In the genomic region with DNA sequence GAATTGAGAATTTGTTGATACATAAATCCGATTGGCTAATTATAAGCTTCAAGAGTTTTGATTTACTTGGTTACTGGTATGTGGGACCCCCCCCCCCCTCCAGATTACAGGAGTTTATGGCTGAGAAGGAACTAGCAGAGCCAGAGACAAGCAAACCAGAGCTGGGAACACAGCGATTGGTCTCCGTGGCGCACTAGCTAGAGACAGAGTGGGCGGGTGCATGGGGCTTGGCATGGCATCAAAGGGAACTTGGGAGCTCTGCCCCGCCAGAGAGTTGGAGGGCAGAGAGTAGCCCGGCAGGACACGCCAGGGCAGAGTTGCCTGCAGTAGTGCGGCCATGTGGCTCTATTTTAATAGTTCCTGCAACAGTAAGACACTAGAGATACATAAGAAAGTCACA, we compare ENCODE assay signal across 8 mouse cellular contexts. TPM values are rescaled to one million over a fixed set of nuclear protein-coding genes. Genes with fewer than 3 reads are reported as not detected.
A peak's percentile ranks its signal among the peaks of the same experiment; 100 is the strongest.
DNase-seq lines count a peak whose midpoint lies in the region; ATAC-seq and TF ChIP-seq lines count a peak whose summit lies in the region.
"Had no signal": no experiment of that assay in that cellular context is flagged by ENCODE, and none has a peak within 500 bp of the region (broad histone marks: within the 10 kb centered on the region; RNA-seq: fewer than 3 reads in every experiment).

No protein-coding gene starts in this region.

- H3K36me3 ChIP-seq in midbrain, postnatal 0 days (ENCODE audit: insufficient read depth, low read length), result peaks cover 18% of the 10 kb centered on the region
- peaks cover 45% of the 10 kb centered on the region for H3K36me3 ChIP-seq in midbrain, embryonic 10.5 days
- peaks cover 24% of the 10 kb centered on the region for H3K36me3 ChIP-seq in heart, embryonic 15.5 days

- no peak for TF ChIP-seq CTCF in midbrain, postnatal 0 days (IDR thresholded peaks at IDR 0.05)

- H3K27ac ChIP-seq in midbrain, postnatal 0 days (ENCODE audit: low read depth, low read length), result no peak overlapping the region
- H3K27ac ChIP-seq in midbrain, embryonic 10.5 days (replicated peaks), result no peak overlapping the region
- H3K27ac ChIP-seq in heart, embryonic 15.5 days, result peak overlapping the region; percentile 17; the same call in 1 of the 2 replicates
- H3K27ac ChIP-seq: limb, embryonic 12.5 days had no signal

- no peaks in the 10 kb centered on the region for H3K9me3 ChIP-seq in midbrain, postnatal 0 days (ENCODE audit: low read length)
- H3K9me3 ChIP-seq in midbrain, embryonic 10.5 days (replicated peaks), result no peaks in the 10 kb centered on the region
- H3K9me3 ChIP-seq in heart, embryonic 15.5 days (replicated peaks), result no peaks in the 10 kb centered on the region
- H3K9me3 ChIP-seq: limb, embryonic 12.5 days had no signal

- H3K4me3 ChIP-seq in midbrain, postnatal 0 days (ENCODE audit: low read depth, low read length), result no peak overlapping the region
- no peak overlapping the region for H3K4me3 ChIP-seq in midbrain, embryonic 10.5 days
- H3K4me3 ChIP-seq in heart, embryonic 15.5 days, result no peak overlapping the region
- H3K4me3 ChIP-seq: limb, embryonic 12.5 days had no signal

- DNase-seq in midbrain, postnatal 0 days (ENCODE audit: low spot score), result peak; percentile 85
- DNase-seq in midbrain, embryonic 10.5 days (ENCODE audit: low spot score), result no peak
- peak; percentile 50 for DNase-seq in cerebellum, adult 9-10 months
- DNase-seq in layer of hippocampus, postnatal 14 days (ENCODE audit: low spot score in 2 of 2), result peak; percentile 47 to 78
- DNase-seq in ovary, postnatal 36 days (ENCODE audit: low spot score), result peak; percentile 78
- no peak for DNase-seq in thymus, postnatal 10 days (ENCODE audit: low spot score in 2 of 2)

- ATAC-seq in midbrain, postnatal 0 days (ENCODE audit: low FRiP score), result no peak
- peak; percentile 59 for ATAC-seq in heart, embryonic 15.5 days (replicated peaks; ENCODE audit: insufficient number of reproducible peaks, insufficient read depth, low FRiP score, low read depth)

- H3K4me1 ChIP-seq in midbrain, postnatal 0 days (ENCODE audit: insufficient read depth, low read length), result no peaks in the 10 kb centered on the region
- peaks cover 26% of the 10 kb centered on the region for H3K4me1 ChIP-seq in midbrain, embryonic 10.5 days
- peaks cover 31% of the 10 kb centered on the region for H3K4me1 ChIP-seq in heart, embryonic 15.5 days (replicated peaks)

- 57% methylated on average over 9 of the region's 9 CpGs for WGBS in midbrain, postnatal 0 days
- WGBS in midbrain, embryonic 10.5 days, result 93% methylated on average over 9 of the region's 9 CpGs
- 41% methylated on average over 9 of the region's 9 CpGs for WGBS in heart, embryonic 15.5 days

- no peaks in the 10 kb centered on the region for H3K27me3 ChIP-seq in midbrain, postnatal 0 days (ENCODE audit: insufficient read depth, low read length)
- no peaks in the 10 kb centered on the region for H3K27me3 ChIP-seq in midbrain, embryonic 10.5 days (ENCODE audit: low read depth, poor library complexity, severe bottlenecking)
- no peaks in the 10 kb centered on the region for H3K27me3 ChIP-seq in heart, embryonic 15.5 days
- H3K27me3 ChIP-seq: limb, embryonic 12.5 days had no signal

- H3K4me2 ChIP-seq in midbrain, postnatal 0 days (ENCODE audit: low read depth, low read length, poor library complexity, severe bottlenecking), result no peak overlapping the region
- no peak overlapping the region for H3K4me2 ChIP-seq in heart, embryonic 15.5 days
- H3K4me2 ChIP-seq: limb, embryonic 12.5 days had no signal

- no peak overlapping the region for H3K9ac ChIP-seq in midbrain, postnatal 0 days (replicated peaks; ENCODE audit: low read length, poor library complexity, severe bottlenecking)
- H3K9ac ChIP-seq in heart, embryonic 15.5 days, result no peak overlapping the region
- H3K9ac ChIP-seq: limb, embryonic 12.5 days had no signal

RNA-seq across cellular contexts. Expression of gene Rnpep, which starts 3.2 kb away (rescaled TPM):
- 76.3 and 79.7 TPM in 2 replicates for total RNA-seq in midbrain, postnatal 0 days (2014; rRNA removed)
- 49.2 and 52.4 TPM in 2 replicates for polyA plus RNA-seq in midbrain, postnatal 0 days (2015; fragmentation: Nextera tagmentation; extraction: Ambion mirVana)
- 94.7 and 97.5 TPM in 2 replicates for polyA plus RNA-seq in midbrain, embryonic 10.5 days (2016; fragmentation: Nextera tagmentation; extraction: Ambion mirVana)
- 47.2 and 63.0 TPM in 2 replicates for polyA plus RNA-seq in heart, embryonic 15.5 days (2015; fragmentation: Nextera tagmentation; extraction: Ambion mirVana)
- 10 to 100 TPM; 52.5 to 57.8 TPM for total RNA-seq in layer of hippocampus, postnatal 14 days (2021)

RNA-seq across cellular contexts. Expression of gene Elf3, which starts 22.3 kb away (rescaled TPM):
- total RNA-seq in midbrain, postnatal 0 days (2014; rRNA removed), result 0.14 and 0.77 TPM in 2 replicates
- 0.36 and 0.60 TPM in 2 replicates for polyA plus RNA-seq in midbrain, postnatal 0 days (2015; fragmentation: Nextera tagmentation; extraction: Ambion mirVana)
- 0.77 and 1.6 TPM in 2 replicates for polyA plus RNA-seq in midbrain, embryonic 10.5 days (2016; fragmentation: Nextera tagmentation; extraction: Ambion mirVana)
- 1.4 and 2.6 TPM in 2 replicates for polyA plus RNA-seq in heart, embryonic 15.5 days (2015; fragmentation: Nextera tagmentation; extraction: Ambion mirVana)
- total RNA-seq in layer of hippocampus, postnatal 14 days (2021), result not detected

RNA-seq across cellular contexts. Expression of gene Timm17a, which starts 32.9 kb away (rescaled TPM):
- total RNA-seq in midbrain, postnatal 0 days (2014; rRNA removed), result 19.0 and 34.4 TPM in 2 replicates
- 165 and 166 TPM in 2 replicates for polyA plus RNA-seq in midbrain, postnatal 0 days (2015; fragmentation: Nextera tagmentation; extraction: Ambion mirVana)
- 192 and 200 TPM in 2 replicates for polyA plus RNA-seq in midbrain, embryonic 10.5 days (2016; fragmentation: Nextera tagmentation; extraction: Ambion mirVana)
- 287 and 387 TPM in 2 replicates for polyA plus RNA-seq in heart, embryonic 15.5 days (2015; fragmentation: Nextera tagmentation; extraction: Ambion mirVana)
- 100 to 1,000 TPM; 169 to 172 TPM for total RNA-seq in layer of hippocampus, postnatal 14 days (2021)

RNA-seq across cellular contexts. Expression of gene Lmod1, which starts 44.0 kb away (rescaled TPM):
- total RNA-seq in midbrain, postnatal 0 days (2014; rRNA removed), result 0.16 TPM in 1 of 2 replicates, not detected in the other
- polyA plus RNA-seq in midbrain, postnatal 0 days (2015; fragmentation: Nextera tagmentation; extraction: Ambion mirVana), result 0.26 and 0.35 TPM in 2 replicates
- 0.46 and 0.62 TPM in 2 replicates for polyA plus RNA-seq in midbrain, embryonic 10.5 days (2016; fragmentation: Nextera tagmentation; extraction: Ambion mirVana)
- polyA plus RNA-seq in heart, embryonic 15.5 days (2015; fragmentation: Nextera tagmentation; extraction: Ambion mirVana), result 2.0 and 3.6 TPM in 2 replicates
- total RNA-seq in layer of hippocampus, postnatal 14 days (2021), result under 1 TPM; 0.50 to 0.53 TPM

Comparison
In these comparisons a context has a peak if more than half of its experiments do, and no peak if none do; other contexts are left out.
1. DNase-seq: peak in midbrain, postnatal 0 days (single experiment), cerebellum, adult 9-10 months (single experiment), layer of hippocampus, postnatal 14 days (2 of 2) and ovary, postnatal 36 days (single experiment); none in midbrain, embryonic 10.5 days (single experiment) and thymus, postnatal 10 days (0 of 2).